Mouse (Mus musculus): Measurements from ENCODE around the gene Olfr1437. TPM values are rescaled to one million over a fixed set of nuclear protein-coding genes. Genes with fewer than 3 reads are reported as not detected.
"Not testable (repeated sequence)": the region's sequence is repeated elsewhere in the genome, so short reads cannot be mapped to it uniquely, and the experiment has no call there.

Gene Olfr1437
- not detected for total RNA-seq (2021)
- long read RNA-seq, experiment 1: 0 reads
- long read RNA-seq, experiment 2: 0 reads

- no peak for DNase-seq
These were observed at the start of gene Olfr1437 for GRCm38 (mm10) chr19:12325001-12325400. TSS of gene Olfr1437 (minus strand) at chr19:12325101.

- DNase-seq: peak; percentile 5 to 30
These were observed 49.6 kb upstream of the Olfr1437 start for GRCm38 (mm10) chr19:12374465-12375025.

GRCm38 (mm10) chr19:12373004-12373403 is 48.1 kb upstream of the Olfr1437 start:
- no peak for DNase-seq

- no peak for DNase-seq
These were observed 10.9 kb upstream of the Olfr1437 start, which contains the start of gene Olfr1438-ps1 for GRCm38 (mm10) chr19:12335810-12336209. TSS of gene Olfr1438-ps1 (minus strand) at chr19:12335910.

- DNase-seq: not testable (repeated sequence)
These were observed 25.9 kb downstream of the Olfr1437 start, which contains the start of gene Olfr1436 for GRCm38 (mm10) chr19:12299030-12299429. TSS of gene Olfr1436 (minus strand) at chr19:12299130.

GRCm38 (mm10) chr19:12292979-12293378 is 31.9 kb downstream of the Olfr1437 start:
- no peak for DNase-seq

- no peak for DNase-seq
These were observed 45.3 kb downstream of the Olfr1437 start, which contains the start of gene Olfr1434 for GRCm38 (mm10) chr19:12279554-12279953. TSS of gene Olfr1434 (plus strand) at chr19:12279854.

Other genes with a start within 250 kb of the Olfr1437 start
- gene Olfr1425, start 247.4 kb downstream of the Olfr1437 start, total RNA-seq (2021): not detected
- not detected for gene Olfr1426, start 233.1 kb downstream of the Olfr1437 start, total RNA-seq (2021)
- gene Olfr1427, start 221.8 kb downstream of the Olfr1437 start, total RNA-seq (2021): not detected
- not detected for gene Olfr1428, start 209.2 kb downstream of the Olfr1437 start, total RNA-seq (2021)
- not detected for gene Olfr76, start 201.9 kb downstream of the Olfr1437 start, total RNA-seq (2021)
- gene Olfr1555-ps1, start 155.0 kb downstream of the Olfr1437 start, total RNA-seq (2021): not detected
- gene Olfr1431, start 124.5 kb downstream of the Olfr1437 start, total RNA-seq (2021): not detected
- gene Olfr1432, start 92.5 kb downstream of the Olfr1437 start, total RNA-seq (2021): not detected
- gene Olfr262, start 83.4 kb downstream of the Olfr1437 start, total RNA-seq (2021): not detected
- gene Olfr235, start 64.1 kb downstream of the Olfr1437 start, total RNA-seq (2021): not detected
- not detected for gene Olfr1434, start 45.2 kb downstream of the Olfr1437 start, total RNA-seq (2021)
- gene Olfr1436, start 26.0 kb downstream of the Olfr1437 start, total RNA-seq (2021): not detected
- gene Olfr1438-ps1, start 10.8 kb upstream of the Olfr1437 start, total RNA-seq (2021): not detected
- not detected for gene Olfr1440, start 62.2 kb upstream of the Olfr1437 start, total RNA-seq (2021)
- gene Olfr1441, start 92.3 kb upstream of the Olfr1437 start, total RNA-seq (2021): not detected
- not detected for gene Pfpl, start 102.8 kb upstream of the Olfr1437 start, total RNA-seq (2021)
- gene Mpeg1, start 135.7 kb upstream of the Olfr1437 start, total RNA-seq (2021): 10 to 100 TPM; 23.7 to 25.0 TPM
- gene Dtx4, start 176.4 kb upstream of the Olfr1437 start, total RNA-seq (2021): 10 to 100 TPM; 11.4 to 17.6 TPM
- 1 to 10 TPM; 3.2 to 6.4 TPM for gene Fam111a, start 220.6 kb upstream of the Olfr1437 start, total RNA-seq (2021)

Data from adrenal gland, postnatal 36 days (tissue).